Mouse (Mus musculus): ENCODE measurements at regions not wholly inside any gene's neighbourhood (a gene's known extent, or its start where the extent isn't known, plus 50 kb on each side); places are given as distances from the start of the nearest gene placed in this dataset.

- no peak for TF ChIP-seq POLR2A (IDR thresholded peaks at IDR 0.05; ENCODE audit: insufficient read length, low read depth)
- no peak for TF ChIP-seq E2F4 (IDR thresholded peaks at IDR 0.05; ENCODE audit: insufficient read depth)
- no peak for TF ChIP-seq POLR2AphosphoS2 (IDR thresholded peaks at IDR 0.05; ENCODE audit: insufficient read length, low read depth)
- no peak for TF ChIP-seq CEBPB (IDR thresholded peaks at IDR 0.05; ENCODE audit: insufficient read depth, poor library complexity, severe bottlenecking)
- no peak for TF ChIP-seq USF1 (IDR thresholded peaks at IDR 0.05; ENCODE audit: low read depth)
- TF ChIP-seq SRF (IDR thresholded peaks at IDR 0.05; ENCODE audit: control insufficient read depth, insufficient read length, low read depth), result no peak
- TF ChIP-seq REST (IDR thresholded peaks at IDR 0.05; ENCODE audit: insufficient read depth, insufficient read length), result no peak
- TF ChIP-seq TCF12 (IDR thresholded peaks at IDR 0.05; ENCODE audit: insufficient read depth, poor library complexity, severe bottlenecking), result no peak
- no peak for TF ChIP-seq MYOG (IDR thresholded peaks at IDR 0.05; ENCODE audit: control insufficient read depth in 1 of 3, insufficient read depth in 1 of 3, insufficient read length in 2 of 3, low read depth in 2 of 3)
- TF ChIP-seq MAX (IDR thresholded peaks at IDR 0.05; ENCODE audit: low read depth), result no peak
- no peak for TF ChIP-seq MYOD1 (IDR thresholded peaks at IDR 0.05; ENCODE audit: control insufficient read depth in 1 of 3, insufficient read length in 2 of 3, low read depth in 2 of 3)
These were observed 215.4 kb upstream of the Gm26657 start for GRCm38 (mm10) chr4:56524430-56524985.

All from myocyte (in vitro differentiated cells).